Mouse (Mus musculus): ENCODE results near the gene Setd5. TPM values are rescaled to one million over a fixed set of nuclear protein-coding genes. Genes with fewer than 3 reads are reported as not detected.

Gene Setd5
- polyA plus RNA-seq, 1 experiment from 2014 or later: 72.5 TPM

- DNase-seq (ENCODE audit: extremely low spot score, low spot score): no peak
- H3K36me3 ChIP-seq (replicated peaks): no peaks in the 10 kb centered on the region
- H3K4me3 ChIP-seq: no peak overlapping the region
- WGBS: 90% methylated on average over 11 of the region's 11 CpGs
- H3K4me1 ChIP-seq: peaks cover 26% of the 10 kb centered on the region
- no peaks in the 10 kb centered on the region for H3K9me3 ChIP-seq
- no peak overlapping the region for H3K27ac ChIP-seq
- H3K27me3 ChIP-seq (ENCODE audit: poor library complexity, severe bottlenecking): peaks cover 8% of the 10 kb centered on the region; the same call in 1 of the 2 replicates
Measured at GRCm38 (mm10) chr6:113041215-113041990, 35.8 kb upstream of the Setd5 start.

- Histone ChIP-seq H3K4me1 (peaks cover 27% of the 10 kb centered on the region), H3K27ac (peak overlapping the region; percentile 93), H3K27me3 (ENCODE audit: poor library complexity, severe bottlenecking) (no peaks in the 10 kb centered on the region), H3K9me3 (no peaks in the 10 kb centered on the region), H3K4me3 (peak overlapping the region; percentile 78), H3K36me3 (replicated peaks) (peaks cover 27% of the 10 kb centered on the region)
- no peak for DNase-seq (ENCODE audit: extremely low spot score, low spot score)
- WGBS: 1% methylated on average over 11 of the region's 11 CpGs
Measured at GRCm38 (mm10) chr6:113045575-113045974, 31.6 kb upstream of the Setd5 start.

DNA sequence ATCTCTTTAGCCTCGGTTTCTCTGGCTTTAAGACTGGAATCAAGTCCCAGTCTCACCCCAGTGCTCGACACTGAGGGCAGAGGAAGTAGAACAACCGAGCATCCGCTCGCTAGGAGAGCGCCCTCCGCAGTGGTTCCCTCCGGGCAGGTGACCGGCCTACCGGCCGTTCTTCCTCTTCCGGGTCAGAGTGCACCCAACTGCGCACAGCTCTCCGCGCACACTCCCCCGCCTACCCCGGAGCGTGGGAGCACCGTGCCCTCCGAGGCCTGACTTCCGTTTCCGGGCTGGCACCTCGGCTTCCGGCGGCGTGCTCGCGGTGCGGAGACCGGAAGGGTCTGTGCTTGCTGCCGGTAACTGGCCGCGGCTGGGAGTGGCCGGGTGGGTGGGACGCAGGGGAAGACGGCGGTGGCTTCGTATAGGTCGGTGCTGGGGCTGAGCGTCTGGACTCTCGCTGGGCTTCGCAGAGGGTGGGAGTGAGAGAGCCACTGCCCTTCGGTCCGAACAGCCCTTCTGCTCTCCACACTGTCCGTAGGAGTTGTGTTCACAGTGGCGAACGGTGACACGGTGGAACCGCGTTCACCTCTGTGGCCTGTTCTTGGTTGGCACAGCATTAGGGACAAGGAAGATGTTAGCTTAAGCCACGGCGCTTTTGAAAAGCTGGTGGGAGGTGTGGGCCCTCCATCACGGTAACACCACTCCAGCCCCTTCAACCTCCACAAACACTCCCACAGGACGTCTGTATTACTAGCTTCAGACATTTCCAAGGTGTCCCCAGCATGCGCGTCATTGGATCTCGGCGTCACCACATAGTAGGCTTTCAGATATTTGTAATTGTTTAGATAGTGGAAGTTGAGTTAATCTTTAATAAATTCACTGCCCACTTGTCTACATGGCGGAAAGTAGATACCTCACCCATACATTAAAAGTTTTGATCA lies 30.9 kb upstream of the Setd5 start, which contains the start of gene Thumpd3:
TSS of gene Thumpd3 (plus strand) at position 185 of the 935 bp plus-strand sequence.
- Histone ChIP-seq H3K9me3 (no peaks in the 10 kb centered on the region), H3K4me3 (peak within 1 kb of the TSS; percentile 78), H3K27ac (peak within 1 kb of the TSS; percentile 93), H3K4me1 (peaks cover 27% of the 10 kb centered on the region), H3K36me3 (replicated peaks) (peaks cover 35% of the 10 kb centered on the region), H3K27me3 (ENCODE audit: poor library complexity, severe bottlenecking) (no peaks in the 10 kb centered on the region)
- DNase-seq (ENCODE audit: extremely low spot score, low spot score): peak; percentile 99
- 1% methylated on average over 59 of the region's 59 CpGs for WGBS

GRCm38 (mm10) chr6:113047016-113047746 lies 30.0 kb upstream of the Setd5 start:
- DNase-seq (ENCODE audit: extremely low spot score, low spot score): no peak
- peaks cover 43% of the 10 kb centered on the region for H3K36me3 ChIP-seq (replicated peaks)
- peak overlapping the region; percentile 93; the same call in 1 of the 2 replicates for H3K27ac ChIP-seq
- no peaks in the 10 kb centered on the region for H3K27me3 ChIP-seq (ENCODE audit: poor library complexity, severe bottlenecking)
- peak overlapping the region; percentile 78 for H3K4me3 ChIP-seq
- H3K4me1 ChIP-seq: peaks cover 27% of the 10 kb centered on the region
- WGBS: 73% methylated on average over 15 of the region's 15 CpGs
- no peaks in the 10 kb centered on the region for H3K9me3 ChIP-seq

GRCm38 (mm10) chr6:113048371-113048770 lies 28.8 kb upstream of the Setd5 start:
- Histone ChIP-seq H3K36me3 (replicated peaks) (peaks cover 55% of the 10 kb centered on the region), H3K27me3 (ENCODE audit: poor library complexity, severe bottlenecking) (no peaks in the 10 kb centered on the region), H3K9me3 (no peaks in the 10 kb centered on the region), H3K27ac (no peak overlapping the region), H3K4me1 (peaks cover 27% of the 10 kb centered on the region), H3K4me3 (no peak overlapping the region)
- no peak for DNase-seq (ENCODE audit: extremely low spot score, low spot score)
- 97% methylated on average over 2 of the region's 2 CpGs for WGBS

DNA sequence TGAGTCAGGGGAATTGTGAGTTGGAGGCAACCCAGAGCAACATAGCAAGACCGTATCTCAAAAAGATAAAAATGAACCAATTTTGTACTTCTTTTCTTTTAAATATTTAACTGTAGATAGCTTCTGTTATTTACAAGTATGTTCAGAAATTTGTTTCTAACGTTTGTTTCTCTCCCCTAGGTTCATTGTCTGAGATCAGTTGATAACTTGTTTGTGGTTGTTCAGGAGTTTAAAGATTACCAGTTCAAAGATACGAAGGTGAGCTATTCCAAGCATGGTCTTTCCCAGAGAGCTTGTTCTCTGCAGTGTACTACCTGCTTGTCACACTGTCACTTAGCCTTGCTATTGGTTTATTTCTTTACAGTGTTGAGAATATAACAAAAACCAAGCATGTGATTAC lies 28.0 kb upstream of the Setd5 start:
- H3K4me3 ChIP-seq: no peak overlapping the region
- WGBS: 90% methylated on average over 3 of the region's 3 CpGs

DNA sequence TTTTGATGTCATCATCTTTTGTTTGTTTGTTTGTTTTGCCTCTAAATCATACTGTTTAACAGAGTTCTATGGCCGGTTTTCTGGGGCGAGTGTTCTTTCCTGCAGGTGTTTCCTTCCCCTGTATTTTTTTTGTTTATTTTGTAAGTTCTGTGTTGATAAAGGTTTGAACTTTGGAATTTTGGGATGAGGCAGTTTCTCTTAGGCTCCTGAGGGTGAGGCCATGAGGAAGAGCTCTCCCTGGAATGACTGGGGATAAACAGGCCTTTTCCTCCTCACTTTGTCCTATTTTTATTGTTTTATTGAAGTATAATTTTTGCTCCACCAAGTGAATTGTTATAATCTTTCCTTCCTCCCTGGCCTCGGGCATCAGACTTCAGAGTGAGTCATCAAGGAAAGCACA lies 24.2 kb upstream of the Setd5 start:
- Histone ChIP-seq H3K27me3 (ENCODE audit: poor library complexity, severe bottlenecking) (no peaks in the 10 kb centered on the region), H3K9me3 (no peaks in the 10 kb centered on the region), H3K36me3 (replicated peaks) (peaks cover 98% of the 10 kb centered on the region), H3K27ac (no peak overlapping the region), H3K4me1 (peaks cover 2% of the 10 kb centered on the region; the same call in 1 of the 2 replicates), H3K4me3 (no peak overlapping the region)
- no peak for DNase-seq (ENCODE audit: extremely low spot score, low spot score)
- 91% methylated on average over 3 of the region's 3 CpGs for WGBS

More for the DNA sequence above, 28.0 kb upstream of the Setd5 start:
- H3K36me3 ChIP-seq (replicated peaks): peaks cover 63% of the 10 kb centered on the region
- no peaks in the 10 kb centered on the region for H3K27me3 ChIP-seq (ENCODE audit: poor library complexity, severe bottlenecking)
- peaks cover 27% of the 10 kb centered on the region for H3K4me1 ChIP-seq
- H3K27ac ChIP-seq: no peak overlapping the region
- H3K9me3 ChIP-seq: no peaks in the 10 kb centered on the region
- no peak for DNase-seq (ENCODE audit: extremely low spot score, low spot score)

- no peak for DNase-seq (ENCODE audit: extremely low spot score, low spot score)
- H3K36me3 ChIP-seq (replicated peaks): peaks cover 97% of the 10 kb centered on the region
- H3K27ac ChIP-seq: no peak overlapping the region
- H3K4me1 ChIP-seq: no peaks in the 10 kb centered on the region
- no peak overlapping the region for H3K4me3 ChIP-seq
- H3K9me3 ChIP-seq: no peaks in the 10 kb centered on the region
- no peaks in the 10 kb centered on the region for H3K27me3 ChIP-seq (ENCODE audit: poor library complexity, severe bottlenecking)
- WGBS: 93% methylated on average over 6 of the region's 6 CpGs
Measured at GRCm38 (mm10) chr6:113054552-113055107, 22.5 kb upstream of the Setd5 start.

DNA sequence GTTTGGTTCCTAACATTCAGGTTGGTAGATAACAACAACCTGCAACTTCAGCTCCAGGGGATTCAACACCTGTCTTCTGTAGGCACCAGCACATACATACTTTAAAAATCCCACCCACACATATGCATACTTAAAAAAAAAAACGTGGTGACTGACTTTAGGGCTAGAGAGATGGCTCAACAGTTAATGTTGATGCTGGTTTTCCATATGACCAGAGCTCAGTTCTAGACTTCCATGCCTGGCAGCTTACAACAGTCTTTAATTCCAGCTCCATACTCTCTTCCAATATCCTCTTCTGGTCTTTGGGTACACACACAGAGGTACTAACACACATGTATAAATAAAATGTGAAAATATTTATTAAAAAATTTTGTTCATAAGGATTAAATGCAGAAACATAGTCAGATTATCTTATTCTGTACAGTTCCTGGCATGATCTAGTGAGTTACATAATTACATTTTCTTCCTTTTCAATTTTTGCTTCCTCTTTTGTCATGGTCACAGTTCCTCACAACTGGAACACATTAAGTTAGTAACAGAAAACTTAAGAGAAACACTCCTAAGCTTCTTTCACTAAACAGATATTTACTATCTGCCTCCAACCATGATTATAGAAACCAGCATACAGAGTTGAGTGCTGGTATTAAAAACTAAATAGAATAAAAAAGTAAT lies 16.1 kb upstream of the Setd5 start:
- Histone ChIP-seq H3K4me3 (no peak overlapping the region), H3K9me3 (no peaks in the 10 kb centered on the region), H3K27ac (no peak overlapping the region), H3K36me3 (replicated peaks) (peaks cover 97% of the 10 kb centered on the region), H3K4me1 (peaks cover 5% of the 10 kb centered on the region), H3K27me3 (ENCODE audit: poor library complexity, severe bottlenecking) (no peaks in the 10 kb centered on the region)
- WGBS: 79% methylated on average over 1 of the region's 1 CpGs
- no peak for DNase-seq (ENCODE audit: extremely low spot score, low spot score)

GRCm38 (mm10) chr6:113062253-113062652 lies 14.9 kb upstream of the Setd5 start:
- no peak for DNase-seq (ENCODE audit: extremely low spot score, low spot score)
- no peaks in the 10 kb centered on the region for H3K9me3 ChIP-seq
- H3K4me3 ChIP-seq: no peak overlapping the region
- peaks cover 5% of the 10 kb centered on the region for H3K4me1 ChIP-seq
- H3K36me3 ChIP-seq (replicated peaks): peaks cover 99% of the 10 kb centered on the region
- 59% methylated on average over 3 of the region's 3 CpGs for whole genome bisulfite sequencing
- H3K27me3 ChIP-seq (ENCODE audit: poor library complexity, severe bottlenecking): no peaks in the 10 kb centered on the region
- H3K27ac ChIP-seq: no peak overlapping the region

GRCm38 (mm10) chr6:113063363-113063762 lies 13.8 kb upstream of the Setd5 start:
- Histone ChIP-seq H3K27me3 (ENCODE audit: poor library complexity, severe bottlenecking) (no peaks in the 10 kb centered on the region), H3K36me3 (replicated peaks) (peaks cover 99% of the 10 kb centered on the region)
- no peak for DNase-seq (ENCODE audit: extremely low spot score, low spot score)

More at GRCm38 (mm10) chr6:113063363-113063762, 13.8 kb upstream of the Setd5 start:
- H3K4me3 ChIP-seq: no peak overlapping the region
- H3K27ac ChIP-seq: no peak overlapping the region
- H3K9me3 ChIP-seq: no peaks in the 10 kb centered on the region
- WGBS: 92% methylated on average over 10 of the region's 10 CpGs
- peaks cover 5% of the 10 kb centered on the region for H3K4me1 ChIP-seq

Measured in forebrain, embryonic 10.5 days (tissue).